Mouse (Mus musculus): Measurements from ENCODE around the gene Emc6.
A peak's percentile ranks its signal among the peaks of the same experiment; 100 is the strongest.

The Emc6 gene

GRCm38 (mm10) chr11:73176186-73176585 lies 651 bp downstream of the Emc6 start:
- DNase-seq (ENCODE audit: low read depth, low spot score): no peak

GRCm38 (mm10) chr11:73175612-73176011 lies 1.2 kb downstream of the Emc6 start:
- DNase-seq (ENCODE audit: low read depth, low spot score): no peak

GRCm38 (mm10) chr11:73172186-73172585 lies 4.7 kb downstream of the Emc6 start:
- DNase-seq (ENCODE audit: low read depth, low spot score): peak; percentile 25

GRCm38 (mm10) chr11:73169231-73169630 lies 7.6 kb downstream of the Emc6 start:
- DNase-seq (ENCODE audit: low read depth, low spot score): peak; percentile 76

- DNase-seq (ENCODE audit: low read depth, low spot score): no peak
Measured at GRCm38 (mm10) chr11:73168576-73168975, 8.3 kb downstream of the Emc6 start.

- no peak for DNase-seq (ENCODE audit: low read depth, low spot score)
Measured at GRCm38 (mm10) chr11:73168071-73168470, 8.8 kb downstream of the Emc6 start.

- no peak for DNase-seq (ENCODE audit: low read depth, low spot score)
Measured at GRCm38 (mm10) chr11:73162284-73162683, 14.6 kb downstream of the Emc6 start.

- no peak for DNase-seq (ENCODE audit: low read depth, low spot score)
Measured at GRCm38 (mm10) chr11:73161616-73162015, 15.2 kb downstream of the Emc6 start.

GRCm38 (mm10) chr11:73160811-73161200 lies 16.0 kb downstream of the Emc6 start:
- no peak for DNase-seq (ENCODE audit: low read depth, low spot score)

GRCm38 (mm10) chr11:73159957-73160810 lies 16.7 kb downstream of the Emc6 start, which contains the start of gene P2rx5:
Gene P2rx5, plus strand, starts transcription at chr11:73160421.
- peak; percentile 50 for DNase-seq (ENCODE audit: low read depth, low spot score)

GRCm38 (mm10) chr11:73155071-73155470 lies 21.8 kb downstream of the Emc6 start:
- DNase-seq (ENCODE audit: low read depth, low spot score): peak; percentile 37

GRCm38 (mm10) chr11:73148209-73148608 lies 28.6 kb downstream of the Emc6 start:
- DNase-seq (ENCODE audit: low read depth, low spot score): no peak

- DNase-seq (ENCODE audit: low read depth, low spot score): no peak
Measured at GRCm38 (mm10) chr11:73146975-73147365, 29.9 kb downstream of the Emc6 start.

- no peak for DNase-seq (ENCODE audit: low read depth, low spot score)
Measured at GRCm38 (mm10) chr11:73146026-73146974, 30.5 kb downstream of the Emc6 start.

GRCm38 (mm10) chr11:73144261-73144681 lies 32.6 kb downstream of the Emc6 start:
- no peak for DNase-seq (ENCODE audit: low read depth, low spot score)

- DNase-seq (ENCODE audit: low read depth, low spot score): peak; percentile 92
Measured at GRCm38 (mm10) chr11:73137591-73138501, 39.0 kb downstream of the Emc6 start, which contains the start of gene Haspin. Gene Haspin, minus strand, starts transcription at chr11:73138294.

GRCm38 (mm10) chr11:73137116-73137515 lies 39.7 kb downstream of the Emc6 start:
- DNase-seq (ENCODE audit: low read depth, low spot score): no peak

- no peak for DNase-seq (ENCODE audit: low read depth, low spot score)
Measured at GRCm38 (mm10) chr11:73136587-73136986, 40.2 kb downstream of the Emc6 start.

GRCm38 (mm10) chr11:73134222-73134621 lies 42.6 kb downstream of the Emc6 start:
- DNase-seq (ENCODE audit: low read depth, low spot score): no peak

- DNase-seq (ENCODE audit: low read depth, low spot score): no peak
Measured at GRCm38 (mm10) chr11:73132999-73133398, 43.8 kb downstream of the Emc6 start.

- DNase-seq (ENCODE audit: low read depth, low spot score): peak; percentile 63
Measured at GRCm38 (mm10) chr11:73131020-73131419, 45.8 kb downstream of the Emc6 start.
